7 mouse cellular contexts compared by ENCODE assay signal in genomic region chr4:40722687-40723460, GRCm38 (mm10). TPM values are rescaled to one million over a fixed set of nuclear protein-coding genes. Genes with fewer than 3 reads are reported as not detected.
A peak's percentile ranks its signal among the peaks of the same experiment; 100 is the strongest.
DNase-seq lines count a peak whose midpoint lies in the region; ATAC-seq lines count a peak whose summit lies in the region.

No protein-coding gene starts in this region.

- H3K27me3 ChIP-seq in intestine, embryonic 14.5 days (replicated peaks; ENCODE audit: control insufficient read depth, insufficient read depth, low read length) = no peaks in the 10 kb centered on the region
- no peaks in the 10 kb centered on the region for H3K27me3 ChIP-seq in limb, embryonic 12.5 days
- no peaks in the 10 kb centered on the region for H3K27me3 ChIP-seq in midbrain, embryonic 13.5 days

- peak overlapping the region; percentile 85 for H3K4me2 ChIP-seq in intestine, embryonic 14.5 days (ENCODE audit: low read length)
- peak overlapping the region; percentile 66 for H3K4me2 ChIP-seq in limb, embryonic 12.5 days
- peak overlapping the region; percentile 78 for H3K4me2 ChIP-seq in midbrain, embryonic 13.5 days (replicated peaks)

- H3K9me3 ChIP-seq in intestine, embryonic 14.5 days (ENCODE audit: control insufficient read depth, low read length) = no peaks in the 10 kb centered on the region
- no peaks in the 10 kb centered on the region for H3K9me3 ChIP-seq in limb, embryonic 12.5 days
- no peaks in the 10 kb centered on the region for H3K9me3 ChIP-seq in midbrain, embryonic 13.5 days

- peak overlapping the region; percentile 93 for H3K9ac ChIP-seq in intestine, embryonic 14.5 days (ENCODE audit: low read length)
- H3K9ac ChIP-seq in limb, embryonic 12.5 days (replicated peaks) = peak overlapping the region; percentile 97
- peak overlapping the region; percentile 96 for H3K9ac ChIP-seq in midbrain, embryonic 13.5 days (replicated peaks)

- peak overlapping the region; percentile 98 for H3K27ac ChIP-seq in intestine, embryonic 14.5 days (ENCODE audit: low read depth)
- H3K27ac ChIP-seq in limb, embryonic 12.5 days = peak overlapping the region; percentile 100
- H3K27ac ChIP-seq in midbrain, embryonic 13.5 days = peak overlapping the region; percentile 100

- peaks cover 17% of the 10 kb centered on the region for H3K4me1 ChIP-seq in intestine, embryonic 14.5 days (replicated peaks; ENCODE audit: control insufficient read depth, insufficient read depth, low read length)
- peaks cover 34% of the 10 kb centered on the region for H3K4me1 ChIP-seq in limb, embryonic 12.5 days (replicated peaks)
- peaks cover 52% of the 10 kb centered on the region for H3K4me1 ChIP-seq in midbrain, embryonic 13.5 days (replicated peaks)

- H3K36me3 ChIP-seq in intestine, embryonic 14.5 days (ENCODE audit: control insufficient read depth, insufficient read depth, low read length) = peaks cover 39% of the 10 kb centered on the region
- H3K36me3 ChIP-seq in limb, embryonic 12.5 days = peaks cover 37% of the 10 kb centered on the region
- peaks cover 28% of the 10 kb centered on the region for H3K36me3 ChIP-seq in midbrain, embryonic 13.5 days

- H3K4me3 ChIP-seq in intestine, embryonic 14.5 days (ENCODE audit: low read depth, low read length) = peak overlapping the region; percentile 59
- peak overlapping the region; percentile 89 for H3K4me3 ChIP-seq in limb, embryonic 12.5 days (replicated peaks)
- peak overlapping the region; percentile 83 for H3K4me3 ChIP-seq in midbrain, embryonic 13.5 days (replicated peaks)

- ATAC-seq in common myeloid progenitor, adult 5-6 weeks (replicated peaks; ENCODE audit: low read depth, poor library complexity, severe bottlenecking) = peak; percentile 57
- ATAC-seq in intestine, embryonic 14.5 days (replicated peaks; ENCODE audit: low FRiP score, low TSS enrichment, low read depth) = peak; percentile 90
- ATAC-seq in limb, embryonic 12.5 days (ENCODE audit: insufficient number of reproducible peaks, insufficient read depth, low FRiP score, low TSS enrichment, low read depth) = peak; percentile 83
- peak; percentile 94 for ATAC-seq in midbrain, embryonic 13.5 days

- WGBS in intestine, embryonic 14.5 days = under 1% methylated on average over 50 of the region's 62 CpGs
- WGBS in limb, embryonic 12.5 days = under 1% methylated on average over 60 of the region's 62 CpGs
- under 1% methylated on average over 46 of the region's 62 CpGs for WGBS in midbrain, embryonic 13.5 days

- DNase-seq in R1 (ENCODE audit: low read depth, low spot score) = peak; percentile 83
- DNase-seq in gastrocnemius, postnatal 25 days = peak; percentile 80
- peak; percentile 89 for DNase-seq in intestine, embryonic 14.5 days (ENCODE audit: low spot score)
- DNase-seq in spleen, adult 18-20 months = peak; percentile 65 to 66

RNA-seq across cellular contexts. Expression of gene Dnaja1, which starts 0.9 kb away (rescaled TPM):
- 377 and 448 TPM in 2 replicates for total RNA-seq in common myeloid progenitor, adult 5-6 weeks (2017)
- total RNA-seq in gastrocnemius, postnatal 25 days (2021) = 10 to 100 TPM; 44.5 to 50.1 TPM
- 338 and 347 TPM in 2 replicates for polyA plus RNA-seq in intestine, embryonic 14.5 days (2014; fragmentation: Nextera tagmentation; extraction: Ambion mirVana)
- polyA plus RNA-seq in limb, embryonic 12.5 days (2016; fragmentation: Nextera tagmentation; extraction: Ambion mirVana) = 459 and 511 TPM in 2 replicates
- 760 and 762 TPM in 2 replicates for polyA plus RNA-seq in midbrain, embryonic 13.5 days (2015; fragmentation: Nextera tagmentation; extraction: Ambion mirVana)

RNA-seq across cellular contexts. Expression of gene Aptx, which starts 19.9 kb away (rescaled TPM):
- 7.4 and 14.7 TPM in 2 replicates for total RNA-seq in common myeloid progenitor, adult 5-6 weeks (2017)
- 10 to 100 TPM; 13.5 to 14.5 TPM for total RNA-seq in gastrocnemius, postnatal 25 days (2021)
- 24.3 and 27.3 TPM in 2 replicates for polyA plus RNA-seq in intestine, embryonic 14.5 days (2014; fragmentation: Nextera tagmentation; extraction: Ambion mirVana)
- 34.0 and 37.9 TPM in 2 replicates for polyA plus RNA-seq in limb, embryonic 12.5 days (2016; fragmentation: Nextera tagmentation; extraction: Ambion mirVana)
- 56.9 and 59.5 TPM in 2 replicates for polyA plus RNA-seq in midbrain, embryonic 13.5 days (2015; fragmentation: Nextera tagmentation; extraction: Ambion mirVana)

RNA-seq across cellular contexts. Expression of gene Smu1, which starts 34.8 kb away (rescaled TPM):
- total RNA-seq in common myeloid progenitor, adult 5-6 weeks (2017) = 126 and 132 TPM in 2 replicates
- total RNA-seq in gastrocnemius, postnatal 25 days (2021) = 10 to 100 TPM; 25.3 to 26.2 TPM
- polyA plus RNA-seq in intestine, embryonic 14.5 days (2014; fragmentation: Nextera tagmentation; extraction: Ambion mirVana) = 155 and 169 TPM in 2 replicates
- polyA plus RNA-seq in limb, embryonic 12.5 days (2016; fragmentation: Nextera tagmentation; extraction: Ambion mirVana) = 159 and 160 TPM in 2 replicates
- 144 and 149 TPM in 2 replicates for polyA plus RNA-seq in midbrain, embryonic 13.5 days (2015; fragmentation: Nextera tagmentation; extraction: Ambion mirVana)

Comparison
In these comparisons a context has a peak if more than half of its experiments do, and no peak if none do; other contexts are left out.
1. Peak in every context shown above with its lines: DNase-seq, ATAC-seq, H3K4me3 ChIP-seq and H3K27ac ChIP-seq.